Comparison of ENCODE assay signal across 24 mouse cellular contexts in genomic region chr17:76578323-76578722, GRCm38 (mm10).
"Had no signal": no experiment of that assay in that cellular context is flagged by ENCODE, and none has a peak within 500 bp of the region (broad histone marks: within the 10 kb centered on the region; RNA-seq: fewer than 3 reads in every experiment).

No protein-coding gene starts in this region.

- DNase-seq: kidney, adult 2 months; kidney, postnatal 4 days; left cerebral cortex, postnatal 4 days; liver, postnatal 0 days; lung, embryonic 14.5 days; right cerebral cortex, adult 18-20 months; right cerebral cortex, postnatal 14 days; right cerebral cortex, postnatal 4 days; spleen, adult 18-20 months; thymus, postnatal 25 days had no signal

- H3K27me3 ChIP-seq: limb, embryonic 12.5 days; limb, embryonic 15.5 days; megakaryocyte, embryonic 14.5 days; midbrain, embryonic 13.5 days; neural tube, embryonic 13.5 days; stomach, embryonic 15.5 days had no signal

- H3K4me3 ChIP-seq: limb, embryonic 12.5 days; limb, embryonic 15.5 days; megakaryocyte, embryonic 14.5 days; midbrain, embryonic 10.5 days; midbrain, embryonic 13.5 days; myocyte; neural tube, embryonic 13.5 days; stomach, embryonic 15.5 days had no signal

- H3K4me2 ChIP-seq: limb, embryonic 12.5 days; limb, embryonic 15.5 days; liver, embryonic 11.5 days; lung, embryonic 14.5 days; midbrain, embryonic 13.5 days; neural tube, embryonic 13.5 days; stomach, embryonic 15.5 days had no signal

- H3K9me3 ChIP-seq: limb, embryonic 12.5 days; limb, embryonic 15.5 days; megakaryocyte, embryonic 14.5 days; midbrain, embryonic 10.5 days; midbrain, embryonic 13.5 days; neural tube, embryonic 13.5 days; stomach, embryonic 15.5 days had no signal

- ATAC-seq: intestine, embryonic 16.5 days; liver, postnatal 0 days; lung, postnatal 0 days; midbrain, embryonic 13.5 days; midbrain, embryonic 16.5 days had no signal

- H3K27ac ChIP-seq: limb, embryonic 12.5 days; limb, embryonic 15.5 days; liver, embryonic 14.5 days; macrophage; midbrain, embryonic 10.5 days; midbrain, embryonic 13.5 days; neural tube, embryonic 13.5 days; stomach, embryonic 15.5 days had no signal

- H3K36me3 ChIP-seq: limb, embryonic 12.5 days; limb, embryonic 15.5 days; midbrain, embryonic 10.5 days; midbrain, embryonic 13.5 days; neural tube, embryonic 13.5 days; stomach, embryonic 15.5 days had no signal

- H3K4me1 ChIP-seq: limb, embryonic 12.5 days; limb, embryonic 15.5 days; megakaryocyte, embryonic 14.5 days; midbrain, embryonic 13.5 days; neural tube, embryonic 13.5 days; stomach, embryonic 15.5 days had no signal

- H3K9ac ChIP-seq: limb, embryonic 12.5 days; limb, embryonic 15.5 days; liver, embryonic 14.5 days; liver, postnatal 0 days; lung, embryonic 14.5 days; midbrain, embryonic 13.5 days; neural tube, embryonic 13.5 days; stomach, embryonic 15.5 days had no signal
